In the genomic region with DNA sequence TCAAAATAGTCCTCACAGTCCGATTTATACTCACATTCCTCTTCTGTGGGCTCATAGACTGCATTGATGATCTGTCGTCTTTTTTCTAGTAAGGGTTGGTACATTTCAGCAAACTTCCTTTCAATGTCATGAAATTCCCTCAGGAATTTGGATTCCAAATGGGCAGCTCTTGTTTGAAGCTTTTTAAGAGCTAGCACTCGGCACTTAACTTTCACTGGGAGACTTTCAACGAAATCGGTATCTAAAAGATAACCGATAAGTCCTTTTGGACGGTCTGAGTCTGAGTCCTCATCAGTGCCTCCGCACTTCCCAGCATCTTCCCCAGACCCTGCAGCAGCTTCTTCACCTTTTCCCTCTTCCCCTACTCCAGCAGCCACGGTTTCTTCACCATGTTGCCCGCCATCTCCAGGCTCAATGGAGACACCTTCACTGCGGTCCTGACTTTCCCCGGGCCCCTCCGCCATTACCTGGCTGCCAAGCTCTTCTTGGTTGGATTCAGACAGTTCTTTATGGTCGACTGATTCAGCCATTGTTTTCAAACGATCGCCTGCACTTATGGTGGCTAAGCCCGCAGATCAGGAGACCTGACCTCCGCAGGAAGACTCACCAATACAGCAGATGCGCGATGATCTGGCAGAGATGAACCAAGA, we compare ENCODE assay signal across 9 mouse cellular contexts. TPM values are rescaled to one million over a fixed set of nuclear protein-coding genes. Genes with fewer than 3 reads are reported as not detected.
DNase-seq lines count a peak whose midpoint lies in the region; ATAC-seq and TF ChIP-seq lines count a peak whose summit lies in the region.
"Had no signal": no experiment of that assay in that cellular context is flagged by ENCODE, and none has a peak within 500 bp of the region (broad histone marks: within the 10 kb centered on the region; RNA-seq: fewer than 3 reads in every experiment).

No protein-coding gene starts in this region.

- no peaks in the 10 kb centered on the region for H3K4me1 ChIP-seq in limb, embryonic 15.5 days
- no peaks in the 10 kb centered on the region for H3K4me1 ChIP-seq in stomach, postnatal 0 days (replicated peaks; ENCODE audit: control insufficient read depth, insufficient read depth)

- no peak overlapping the region for H3K27ac ChIP-seq in limb, embryonic 15.5 days
- no peak overlapping the region for H3K27ac ChIP-seq in stomach, postnatal 0 days (replicated peaks)

- no peak for ATAC-seq in limb, embryonic 15.5 days (ENCODE audit: insufficient number of reproducible peaks, low FRiP score, low TSS enrichment, low read depth)
- no peak for ATAC-seq in stomach, postnatal 0 days (ENCODE audit: low FRiP score, low TSS enrichment)

- peaks cover 33% of the 10 kb centered on the region for H3K27me3 ChIP-seq in limb, embryonic 15.5 days
- no peaks in the 10 kb centered on the region for H3K27me3 ChIP-seq in stomach, postnatal 0 days (ENCODE audit: control insufficient read depth, insufficient read depth, low read length)

- H3K36me3 ChIP-seq in limb, embryonic 15.5 days = no peaks in the 10 kb centered on the region
- H3K36me3 ChIP-seq in stomach, postnatal 0 days (ENCODE audit: control insufficient read depth, insufficient read depth, low read length) = no peaks in the 10 kb centered on the region

- H3K4me3 ChIP-seq in limb, embryonic 15.5 days = peak overlapping the region; percentile 39
- peak overlapping the region; percentile 29 for H3K4me3 ChIP-seq in stomach, postnatal 0 days (ENCODE audit: low read depth, low read length)

- H3K9ac ChIP-seq in limb, embryonic 15.5 days = no peak overlapping the region
- no peak overlapping the region for H3K9ac ChIP-seq in stomach, postnatal 0 days (ENCODE audit: low read length)

- no peak for TF ChIP-seq EP300 in stomach, postnatal 0 days (optimal IDR thresholded peaks at IDR 0.05)

- no peaks in the 10 kb centered on the region for H3K9me3 ChIP-seq in limb, embryonic 15.5 days
- H3K9me3 ChIP-seq in stomach, postnatal 0 days (ENCODE audit: control insufficient read depth, low read length) = no peaks in the 10 kb centered on the region

- H3K4me2 ChIP-seq in limb, embryonic 15.5 days = peak overlapping the region; percentile 58
- H3K4me2 ChIP-seq in stomach, postnatal 0 days (replicated peaks; ENCODE audit: low read depth) = peak overlapping the region; percentile 46

- no peak for TF ChIP-seq CTCF in stomach, postnatal 0 days (IDR thresholded peaks at IDR 0.05; ENCODE audit: low read depth)

- peak; percentile 23 for DNase-seq in cerebellum, adult 9-10 months
- no peak for DNase-seq in cerebellum, adult 11 months
- peak; percentile 64 for DNase-seq in retina, embryonic 14.5 days (ENCODE audit: low spot score)
- DNase-seq in retina, postnatal 1 day = no peak
- DNase-seq in stomach, postnatal 0 days (ENCODE audit: low spot score) = no peak
- no peak for DNase-seq in layer of hippocampus, adult 9-11 months
- DNase-seq in adrenal gland, adult 8-10 months = no peak

- 21% methylated on average over 20 of the region's 20 CpGs for WGBS in limb, embryonic 15.5 days
- 9% methylated on average over 20 of the region's 20 CpGs for WGBS in stomach, postnatal 0 days

RNA-seq across cellular contexts. Expression of a gene that starts 0.5 kb away (rescaled TPM):
- polyA plus RNA-seq in limb, embryonic 15.5 days (2015; fragmentation: Nextera tagmentation; extraction: Ambion mirVana) = 0.65 and 0.96 TPM in 2 replicates
- 1.4 TPM in 2 replicates for polyA plus RNA-seq in stomach, postnatal 0 days (2015; fragmentation: Nextera tagmentation; extraction: Ambion mirVana)
- 1 to 10 TPM; 1.1 to 1.9 (median 1.5) TPM for total RNA-seq in adrenal gland, adult 8-10 months (2022)
- total RNA-seq: megakaryocyte-erythroid progenitor cell, adult 5-6 weeks had no signal

Comparison
In these comparisons a context has a peak if more than half of its experiments do, and no peak if none do; other contexts are left out.
1. DNase-seq: peak in cerebellum, adult 9-10 months (single experiment) and retina, embryonic 14.5 days (single experiment); none in cerebellum, adult 11 months (single experiment), retina, postnatal 1 day (single experiment), stomach, postnatal 0 days (single experiment), layer of hippocampus, adult 9-11 months (single experiment) and adrenal gland, adult 8-10 months (single experiment).